Mouse (Mus musculus) c-Kit-positive CD71-negative TER-119-negative erythroid progenitor cells, embryonic 14.5 days (primary cell): ENCODE results near the gene Hic1.

Experiments used
- DNase-seq: peaks from one replicate; pipeline ENCODE4 v3.0.0-alpha.2; 2013; ENCODE audit warnings: low read depth

Hic1 gene

GRCm38 (mm10) chr11:75169405-75170080 lies at the start of gene Hic1:
TSS of gene Hic1 (minus strand) at chr11:75169519.
- DNase-seq = no peak

GRCm38 (mm10) chr11:75214081-75214950 lies 45.0 kb upstream of the Hic1 start:
- DNase-seq = no peak

DNA sequence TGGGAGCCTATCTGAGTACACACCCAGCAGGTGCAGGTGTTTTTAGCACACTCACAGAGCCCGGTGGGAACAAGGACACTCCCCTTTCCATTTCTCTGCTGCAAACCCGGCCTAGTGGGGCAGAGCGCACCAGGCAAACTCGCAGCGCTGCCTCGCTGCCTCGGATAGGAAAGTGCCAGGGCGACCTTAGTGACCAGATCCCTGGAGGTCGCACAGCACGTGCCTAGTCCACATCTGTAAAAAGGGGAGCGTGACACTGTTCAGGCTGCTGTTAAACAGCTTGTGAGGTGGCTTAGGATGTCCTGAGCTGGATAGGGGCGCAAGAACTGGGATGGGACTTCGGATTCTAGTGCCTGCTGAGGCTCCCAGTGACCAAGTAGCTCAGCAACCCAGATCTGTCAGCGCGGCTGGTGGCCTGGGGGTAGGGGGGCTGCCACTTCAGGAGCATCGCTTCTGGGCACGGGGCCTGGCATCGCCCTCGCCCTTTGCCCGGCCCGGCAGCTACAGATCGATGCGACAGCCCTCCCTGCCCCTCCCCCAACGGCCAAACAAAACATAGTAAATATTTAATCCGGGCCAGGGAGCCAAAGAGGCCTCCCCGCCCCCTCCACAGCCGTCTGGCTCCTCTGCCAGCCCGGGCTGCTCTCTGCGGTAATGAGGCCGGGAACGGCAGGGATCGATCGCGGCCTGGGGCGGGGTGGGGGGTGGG lies 44.2 kb upstream of the Hic1 start:
- DNase-seq = no peak

GRCm38 (mm10) chr11:75212876-75213275 lies 43.6 kb upstream of the Hic1 start:
- DNase-seq = no peak

DNA sequence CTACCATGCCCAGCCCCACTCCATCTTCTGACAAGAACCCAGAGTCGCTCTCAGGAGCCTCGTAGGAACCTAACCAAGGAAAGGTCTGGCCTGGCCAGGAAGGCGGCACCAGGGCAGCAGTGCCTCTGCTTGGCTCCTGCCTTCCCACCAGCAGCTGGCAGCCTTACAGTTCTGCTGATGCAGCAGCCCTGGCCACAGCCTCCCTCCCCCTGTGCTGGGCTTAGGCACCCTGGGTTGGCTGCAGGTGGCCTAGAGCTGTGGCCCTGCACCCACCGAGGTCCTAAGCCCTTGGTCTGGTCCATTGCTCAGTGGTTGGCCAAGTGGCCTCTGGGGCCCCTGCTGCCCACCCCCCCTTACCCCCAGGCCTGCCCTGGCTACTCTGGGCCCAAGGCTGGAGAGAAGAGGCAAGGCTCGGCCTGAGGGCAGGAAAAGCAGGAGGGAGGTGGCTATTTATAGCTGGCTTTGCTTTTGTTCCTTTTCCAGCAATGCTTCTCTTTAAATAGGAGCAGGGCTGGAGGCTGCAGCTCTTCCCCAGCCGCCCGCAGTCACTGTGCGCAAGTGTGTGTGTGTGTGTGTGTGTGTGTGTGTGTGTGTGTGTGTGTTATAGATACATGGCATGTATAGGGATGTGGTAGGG lies 42.8 kb upstream of the Hic1 start:
- no peak for DNase-seq

GRCm38 (mm10) chr11:75210755-75211154 lies 41.4 kb upstream of the Hic1 start:
- DNase-seq = no peak

- no peak for DNase-seq
Measured at GRCm38 (mm10) chr11:75210093-75210492, 40.8 kb upstream of the Hic1 start.

- no peak for DNase-seq
Measured at GRCm38 (mm10) chr11:75209363-75209762, 40.0 kb upstream of the Hic1 start.

DNA sequence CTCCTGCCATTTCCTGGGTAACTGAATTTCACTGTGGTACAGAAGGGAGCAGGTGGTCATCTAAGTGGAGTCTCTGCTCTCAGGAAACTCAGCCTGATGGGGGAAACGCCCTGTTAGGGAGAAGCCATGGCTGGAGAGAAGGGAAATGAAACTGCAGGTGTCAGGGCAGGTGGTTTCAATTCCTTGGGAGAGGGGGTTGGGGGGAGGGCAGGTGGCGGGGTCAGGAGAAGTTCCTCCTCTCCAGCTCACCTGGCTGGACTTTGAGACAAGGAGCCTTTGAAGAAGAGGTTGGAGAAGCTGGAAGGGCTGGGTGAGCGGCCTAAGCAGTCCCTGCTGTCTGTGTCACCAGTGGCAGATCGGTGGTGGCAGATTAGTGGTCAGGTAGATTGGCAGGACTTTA lies 37.0 kb upstream of the Hic1 start:
- DNase-seq = no peak

DNA sequence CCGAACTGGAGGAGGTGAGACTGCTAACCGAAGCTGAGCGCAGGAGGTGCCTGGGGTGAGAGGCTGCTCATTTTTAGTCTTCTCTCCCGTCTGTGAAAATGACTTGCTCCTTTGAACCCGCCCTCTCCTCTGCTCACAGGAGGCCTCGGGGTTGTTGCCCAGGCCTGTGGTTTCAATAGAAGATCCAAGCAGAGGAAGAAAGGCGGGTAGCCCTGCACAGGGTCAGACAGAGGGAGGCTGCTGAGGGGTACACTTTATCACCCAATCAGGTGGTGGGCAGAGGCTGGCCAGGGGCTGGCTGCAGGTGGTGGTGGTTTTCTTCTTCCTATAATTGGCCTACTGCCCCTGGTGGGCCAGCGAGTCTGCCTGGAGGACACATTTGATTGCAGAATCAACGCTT lies 35.2 kb upstream of the Hic1 start:
- DNase-seq = no peak

DNA sequence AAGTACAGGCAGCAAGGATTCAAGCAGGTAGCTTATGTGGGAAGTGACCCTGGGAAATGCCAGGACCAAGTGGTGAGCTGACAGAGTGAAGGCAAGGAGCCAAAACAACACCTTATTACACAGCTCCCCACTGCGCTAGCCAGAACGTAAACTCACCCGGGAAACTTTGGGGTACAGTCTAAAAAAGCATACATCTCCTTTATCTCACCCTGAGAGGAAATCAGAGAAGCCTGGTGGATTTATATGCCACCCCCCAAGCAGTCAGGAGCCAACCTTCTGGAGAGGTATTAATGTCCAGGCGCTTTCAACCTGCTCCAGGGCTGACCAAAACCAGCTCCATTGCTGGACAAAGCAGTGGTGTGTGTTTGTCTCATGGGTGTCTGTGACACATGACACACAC lies 34.6 kb upstream of the Hic1 start:
- no peak for DNase-seq

DNA sequence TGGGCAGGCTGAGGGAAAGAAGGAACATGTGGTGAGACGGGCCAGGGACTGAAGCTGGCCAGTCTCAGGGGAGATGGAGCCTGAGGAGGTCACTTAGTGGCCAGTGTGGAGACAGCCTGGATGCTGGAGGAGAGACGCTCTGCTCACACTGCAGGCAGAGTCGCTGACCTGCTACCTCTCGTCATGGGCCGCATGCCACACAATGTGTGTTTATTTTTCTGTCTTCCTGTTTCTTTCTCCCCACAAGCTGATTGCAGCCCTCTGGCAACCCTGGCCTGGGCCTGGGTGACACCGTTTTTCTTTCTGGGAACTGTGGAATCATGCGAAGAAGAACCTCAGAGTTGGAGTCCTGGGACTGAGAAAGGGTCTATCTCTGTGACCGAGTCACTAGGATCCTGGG lies 32.4 kb upstream of the Hic1 start:
- no peak for DNase-seq

GRCm38 (mm10) chr11:75200935-75201334 lies 31.6 kb upstream of the Hic1 start:
- DNase-seq = no peak

DNA sequence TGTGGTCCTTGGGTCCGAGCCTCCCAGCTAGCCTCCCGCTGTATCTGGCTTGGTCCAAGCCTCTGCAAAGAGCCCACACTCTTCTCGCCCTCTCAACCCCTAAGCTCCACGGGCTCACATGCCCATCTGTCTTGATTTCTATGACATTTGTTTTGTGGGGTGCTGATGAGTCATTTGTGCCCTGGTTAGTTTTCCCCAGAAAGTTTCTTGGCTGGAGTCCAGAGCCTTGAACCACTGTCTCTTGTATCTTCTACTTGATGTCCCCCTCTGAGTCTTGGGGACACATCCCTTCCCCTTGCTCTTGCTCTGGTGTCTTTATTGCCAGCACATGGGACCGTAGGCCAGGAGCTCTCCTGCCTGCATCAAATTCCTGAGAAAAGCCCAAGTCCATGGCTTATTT lies 30.6 kb upstream of the Hic1 start:
- no peak for DNase-seq

DNA sequence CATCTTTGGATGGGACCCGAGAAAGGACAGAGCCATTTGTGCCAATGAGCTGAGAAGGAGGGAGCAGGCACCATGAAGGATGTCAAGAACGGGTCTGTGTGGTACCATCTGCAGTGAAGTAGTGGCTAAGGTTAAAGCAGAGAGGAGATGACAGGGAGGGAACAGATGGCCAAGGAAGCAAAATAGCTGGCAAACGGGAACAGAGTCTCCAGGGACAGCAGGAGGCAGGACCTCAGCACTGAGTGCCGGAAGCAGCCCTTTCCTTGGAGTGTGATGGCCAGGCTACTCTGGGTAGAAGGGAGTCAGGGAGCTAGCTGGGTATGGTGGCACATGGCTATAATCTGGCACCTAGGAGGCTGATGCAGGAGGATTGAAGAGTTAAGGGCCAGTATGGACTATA lies 29.5 kb upstream of the Hic1 start:
- DNase-seq = no peak

DNA sequence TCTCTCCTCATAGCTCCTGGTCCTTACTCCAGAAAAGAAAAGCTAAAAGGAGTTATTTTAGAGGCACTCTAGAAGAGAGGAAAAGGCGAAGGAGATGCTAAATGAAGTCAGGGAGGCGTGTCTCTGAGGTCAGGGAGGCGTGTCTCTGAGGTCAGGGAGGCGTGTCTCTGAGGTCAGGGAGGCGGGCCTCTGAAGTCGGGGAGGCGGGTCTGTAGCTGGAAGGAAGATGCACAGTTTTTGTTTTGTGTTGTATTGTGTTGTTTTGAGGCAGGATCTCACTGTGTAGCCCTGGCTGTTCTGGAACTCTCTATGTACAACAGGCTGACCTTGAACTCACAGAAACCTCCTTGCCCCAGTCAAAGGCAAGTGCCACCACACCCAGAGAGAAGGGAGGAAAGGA lies 28.6 kb upstream of the Hic1 start:
- no peak for DNase-seq

- no peak for DNase-seq
Measured at GRCm38 (mm10) chr11:75196131-75196530, 26.8 kb upstream of the Hic1 start.

DNA sequence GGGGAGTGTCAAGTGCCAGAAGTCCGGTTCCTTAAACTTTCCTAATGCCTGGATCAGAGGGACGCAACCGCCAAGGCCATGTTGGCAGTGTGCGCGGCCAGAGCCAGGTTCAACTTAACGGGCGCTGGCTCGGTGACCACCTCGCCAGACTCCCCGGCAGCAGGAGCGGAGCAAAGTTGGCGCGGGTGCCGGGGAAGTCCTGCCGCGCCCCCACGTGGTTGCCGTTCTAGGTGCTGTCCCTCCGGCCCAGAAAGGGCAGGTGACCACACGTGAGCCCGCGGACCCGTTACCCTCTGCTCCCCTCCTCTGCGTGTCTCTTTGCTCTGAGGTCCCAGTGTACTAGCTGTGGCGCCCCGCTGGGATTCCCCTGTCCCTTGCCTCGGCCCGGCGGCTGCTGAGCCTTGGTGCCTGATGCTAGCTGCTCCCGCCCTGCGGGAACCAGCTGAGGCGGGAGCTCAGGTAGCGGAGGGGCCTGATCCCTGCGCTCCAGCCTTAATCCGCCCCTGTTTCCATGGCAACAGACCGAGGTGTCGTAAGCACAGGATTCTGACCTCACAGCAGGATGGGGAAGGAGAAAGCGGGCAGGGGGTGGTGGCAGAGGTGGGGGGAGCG lies 25.6 kb upstream of the Hic1 start:
- no peak for DNase-seq

DNA sequence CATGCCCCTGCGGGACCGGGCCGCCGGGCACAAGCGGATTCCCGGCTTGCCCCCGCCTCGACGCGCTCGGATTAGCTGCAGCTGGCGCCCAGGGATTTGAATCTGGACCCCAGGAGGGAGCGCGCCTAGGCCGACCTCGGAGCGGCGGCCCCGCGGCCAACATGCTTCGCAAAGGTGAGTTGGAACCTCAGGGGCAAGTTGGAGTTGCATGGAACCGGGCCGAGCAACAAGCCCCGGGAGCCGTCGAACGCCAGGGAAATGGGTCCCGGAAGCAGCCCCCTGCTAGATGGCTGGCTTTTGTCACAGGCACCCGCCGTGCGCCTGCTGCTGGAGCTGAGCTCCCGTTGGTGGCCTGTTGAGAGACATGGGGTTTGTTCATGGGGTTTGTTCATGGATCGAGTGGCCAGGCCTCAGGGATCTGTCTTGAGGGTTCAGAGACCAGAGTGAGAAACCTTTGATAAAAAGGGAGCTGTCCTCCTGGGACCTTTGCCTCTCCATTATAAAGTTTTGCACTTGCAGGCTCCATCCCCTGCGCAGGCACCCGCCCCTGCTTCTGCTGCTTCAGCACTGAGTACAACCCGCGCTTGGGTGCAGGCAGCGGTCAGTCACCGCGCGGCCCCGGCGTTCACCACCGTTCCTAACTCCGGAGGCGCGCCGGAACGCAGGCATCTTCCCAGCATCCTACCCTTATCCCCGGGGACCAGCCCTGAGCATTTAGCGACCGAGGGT lies 25.0 kb upstream of the Hic1 start:
- no peak for DNase-seq

- no peak for DNase-seq
Measured at GRCm38 (mm10) chr11:75193256-75194071, 24.1 kb upstream of the Hic1 start, which contains the start of gene Rtn4rl1. TSS of gene Rtn4rl1 (plus strand) at chr11:75193783.
